Mouse (Mus musculus) spleen, postnatal 10 days (tissue): ENCODE measurements around the gene Slc25a4.
A peak's percentile ranks its signal among the peaks of the same experiment; 100 is the strongest.

Experiments
- DNase-seq, 2 experiments: peaks; one replicate each; pipeline ENCODE4 v3.0.0; 2021 to 2022; ENCODE audit warnings: low spot score in 2 of 2

Gene Slc25a4

DNA sequence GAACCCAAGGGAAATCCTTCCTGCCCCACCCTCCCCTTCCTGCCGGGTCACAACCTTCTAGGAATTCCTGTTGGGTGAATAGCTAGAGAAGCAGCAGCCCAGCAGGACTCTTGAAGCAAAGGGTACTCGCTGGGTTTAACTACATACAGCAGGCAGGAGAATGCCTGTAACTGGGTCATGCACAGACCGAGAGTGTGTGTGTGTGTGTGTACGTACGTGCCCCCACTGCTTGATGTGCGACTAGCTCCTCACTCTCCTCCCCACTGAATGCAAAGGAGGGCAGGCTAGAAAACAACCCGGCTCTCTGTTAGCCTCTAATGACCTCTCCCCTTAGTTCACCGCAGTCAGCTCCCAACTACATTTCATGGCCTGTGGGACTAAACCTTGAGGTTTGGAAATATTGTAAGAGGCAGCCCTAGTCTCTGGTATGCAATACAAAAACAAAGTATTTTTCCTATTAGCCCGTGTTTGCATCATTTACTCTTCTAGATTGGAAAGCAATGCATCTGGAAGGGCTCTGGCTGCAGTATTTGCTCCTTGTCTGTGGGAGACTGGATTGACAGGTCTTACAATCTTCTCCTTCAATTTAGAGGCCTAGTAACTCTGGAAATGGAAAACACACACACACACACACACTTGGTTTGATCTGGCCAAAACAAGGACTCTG is 6.0 kb downstream of the Slc25a4 start:
- DNase-seq, result no peak

DNA sequence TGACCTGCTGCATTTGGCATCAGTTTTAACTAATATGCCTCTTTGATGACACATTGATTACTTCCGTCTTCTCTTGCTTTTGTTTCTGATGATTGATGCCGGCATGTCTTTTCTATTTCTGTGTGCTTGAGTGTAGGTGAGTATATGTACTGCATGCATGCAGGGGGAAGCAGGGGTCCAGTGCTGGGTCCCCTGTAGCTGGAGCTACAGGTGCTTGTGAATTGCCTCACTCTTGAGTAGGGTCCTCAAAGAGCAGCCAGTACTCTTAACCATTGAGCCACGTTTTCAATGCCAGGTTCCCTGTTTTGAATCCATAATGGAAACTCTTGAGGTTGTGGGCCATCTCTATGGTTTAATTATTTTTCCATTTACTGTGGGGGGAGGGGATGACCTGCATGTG is 6.8 kb downstream of the Slc25a4 start:
- DNase-seq, result no peak

DNA sequence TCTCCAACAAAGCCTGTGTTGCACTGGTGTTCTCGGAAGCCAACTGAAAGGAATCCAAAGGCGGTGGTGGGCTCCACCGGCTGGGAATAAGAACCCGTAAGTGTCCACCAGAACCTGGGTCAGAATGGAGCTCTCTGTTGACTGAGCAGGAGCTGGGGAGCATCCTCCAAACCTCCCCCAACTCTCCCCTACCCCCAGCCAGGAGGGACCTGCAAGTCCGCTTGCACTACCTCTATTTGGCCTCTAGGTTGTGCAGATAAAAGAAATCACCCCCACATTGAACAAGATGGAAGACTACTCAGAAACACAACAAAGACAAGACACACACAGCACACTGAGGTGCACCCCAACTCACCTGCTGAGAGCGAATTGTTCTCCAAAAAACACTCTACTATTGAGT is 8.7 kb downstream of the Slc25a4 start:
- DNase-seq, result peak in 1 of 2 experiments; percentile 16

DNA sequence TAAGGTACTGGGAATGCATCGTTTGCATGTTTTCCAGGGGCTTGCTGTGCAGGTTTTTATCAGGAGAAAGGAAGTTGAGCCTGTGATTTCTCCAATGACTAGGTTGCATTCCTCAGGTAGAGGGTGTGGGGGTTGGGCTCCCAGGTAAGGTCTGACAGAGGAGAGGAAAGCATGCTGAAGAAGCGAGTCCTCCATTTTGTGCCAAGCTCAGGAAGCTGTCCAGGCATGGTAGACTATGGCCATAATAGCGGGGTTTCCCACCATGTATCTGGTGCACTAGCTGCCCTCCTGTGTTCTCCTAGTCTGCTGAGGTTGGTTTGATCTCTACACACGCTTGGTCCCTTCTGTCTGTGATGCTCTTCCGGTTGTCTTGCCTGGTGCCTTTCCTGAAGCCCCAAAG is 13.4 kb downstream of the Slc25a4 start:
- DNase-seq, result no peak

DNA sequence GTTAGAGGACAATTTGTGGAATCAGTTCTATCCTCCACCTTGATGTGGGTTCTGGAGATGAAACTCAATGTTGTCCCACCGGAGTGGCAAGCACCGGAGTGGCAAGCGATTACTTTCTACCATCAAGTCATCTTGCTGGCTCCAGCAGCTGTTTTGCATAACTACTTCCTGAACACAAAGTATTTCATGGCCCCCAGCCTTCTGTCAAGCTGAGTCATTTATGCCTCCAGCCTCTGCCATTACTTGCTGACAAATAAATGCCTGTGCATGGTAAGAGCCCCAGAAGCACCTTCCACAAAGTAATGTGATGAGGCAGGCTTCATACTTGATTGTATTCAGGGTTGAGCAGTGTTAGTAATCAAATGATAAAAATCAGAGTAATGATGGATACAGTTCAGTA is 14.2 kb downstream of the Slc25a4 start:
- no peak for DNase-seq

DNA sequence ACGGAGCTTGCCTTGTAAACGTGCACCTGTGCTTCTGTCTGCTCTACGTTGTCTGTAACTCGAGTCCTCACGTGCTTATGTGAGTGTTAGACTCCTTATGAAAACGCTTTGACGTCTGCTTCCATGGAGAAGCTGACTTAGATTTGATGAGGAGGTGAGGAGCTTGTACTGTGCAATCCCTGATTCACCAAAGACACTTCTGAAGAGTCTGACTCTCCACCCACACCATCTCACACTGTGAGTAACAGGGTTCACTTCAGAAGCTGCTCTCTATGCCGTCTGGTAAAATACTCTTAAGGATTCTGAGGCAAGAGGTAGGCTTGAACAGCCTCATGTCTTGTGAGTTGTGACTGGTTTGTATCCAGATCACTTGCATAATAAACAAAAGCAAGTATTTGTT is 18.0 kb downstream of the Slc25a4 start:
- DNase-seq, result no peak

DNA sequence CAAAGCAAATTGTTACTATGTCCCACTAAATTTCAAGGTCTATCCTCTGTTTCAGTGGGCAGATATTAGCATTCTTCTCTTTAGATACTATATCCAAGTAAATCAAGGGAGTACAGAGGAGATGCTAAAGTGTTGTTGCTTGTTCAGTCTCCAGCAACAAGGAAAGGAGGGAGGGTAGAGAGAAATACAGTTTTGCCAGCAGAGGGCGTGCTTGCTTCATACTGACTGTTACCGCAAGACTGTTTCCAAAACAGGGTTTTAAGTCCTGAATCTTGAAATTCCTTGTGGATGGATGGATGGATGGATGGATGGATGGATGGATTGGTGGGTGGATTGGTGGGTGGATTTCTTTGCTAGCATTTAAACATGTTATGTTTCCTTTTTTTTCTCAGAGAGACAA is 25.7 kb downstream of the Slc25a4 start:
- peak; percentile 28 to 72 for DNase-seq

DNA sequence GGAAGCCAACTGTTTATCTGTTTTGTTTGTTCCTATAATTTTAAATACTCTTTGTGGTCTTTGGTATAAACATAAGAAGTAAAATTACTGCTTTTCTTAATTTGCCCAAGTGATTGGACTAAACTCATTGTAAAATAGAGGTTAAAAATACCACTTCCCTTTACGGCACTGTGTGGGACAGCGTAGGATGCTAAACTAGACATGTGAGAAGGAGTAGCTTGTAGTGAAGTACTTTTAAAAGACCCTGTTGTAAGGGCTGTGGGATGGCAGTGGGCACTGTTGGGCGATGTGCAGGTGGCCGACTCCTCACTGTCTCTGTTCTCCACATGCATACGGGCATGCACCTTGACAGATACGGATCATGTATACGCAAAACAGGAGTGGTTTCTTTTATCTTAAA is 30.9 kb downstream of the Slc25a4 start:
- DNase-seq, result no peak

DNA sequence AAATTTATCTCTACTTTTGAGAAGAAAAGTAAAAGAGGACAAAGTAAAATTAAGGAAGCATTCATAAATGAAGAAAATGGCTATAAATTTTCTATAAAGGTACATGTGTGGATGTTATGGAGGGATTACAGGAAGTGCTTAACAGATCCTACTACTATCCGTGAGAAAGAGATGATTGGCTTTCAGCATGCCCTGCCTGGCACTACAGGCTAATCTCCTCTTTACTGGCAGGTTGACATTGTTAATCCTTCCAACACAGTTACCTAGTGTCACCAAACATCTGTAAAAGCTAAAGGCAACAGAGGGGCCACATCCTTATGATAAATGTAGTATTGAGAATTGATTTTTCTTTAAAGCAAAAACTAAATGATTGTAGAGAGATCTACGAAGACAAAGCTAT is 37.4 kb downstream of the Slc25a4 start:
- DNase-seq, result no peak

DNA sequence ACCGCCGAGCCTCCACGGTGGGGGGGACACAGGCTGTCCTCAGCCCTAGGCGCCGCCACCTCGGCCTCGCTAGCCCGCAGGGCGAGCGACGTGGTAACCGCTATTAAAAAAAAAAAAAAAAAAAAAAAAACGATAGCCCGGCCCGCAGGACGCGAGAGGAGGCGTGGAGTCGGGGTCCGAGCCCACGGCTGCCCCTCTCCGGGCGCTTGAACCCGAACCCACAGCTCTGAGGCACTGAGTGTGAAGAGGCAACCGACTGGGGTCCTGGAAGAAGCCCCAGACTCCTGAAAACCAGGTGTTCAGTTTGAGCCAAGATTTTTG is 47.3 kb downstream of the Slc25a4 start:
- no peak for DNase-seq

DNA sequence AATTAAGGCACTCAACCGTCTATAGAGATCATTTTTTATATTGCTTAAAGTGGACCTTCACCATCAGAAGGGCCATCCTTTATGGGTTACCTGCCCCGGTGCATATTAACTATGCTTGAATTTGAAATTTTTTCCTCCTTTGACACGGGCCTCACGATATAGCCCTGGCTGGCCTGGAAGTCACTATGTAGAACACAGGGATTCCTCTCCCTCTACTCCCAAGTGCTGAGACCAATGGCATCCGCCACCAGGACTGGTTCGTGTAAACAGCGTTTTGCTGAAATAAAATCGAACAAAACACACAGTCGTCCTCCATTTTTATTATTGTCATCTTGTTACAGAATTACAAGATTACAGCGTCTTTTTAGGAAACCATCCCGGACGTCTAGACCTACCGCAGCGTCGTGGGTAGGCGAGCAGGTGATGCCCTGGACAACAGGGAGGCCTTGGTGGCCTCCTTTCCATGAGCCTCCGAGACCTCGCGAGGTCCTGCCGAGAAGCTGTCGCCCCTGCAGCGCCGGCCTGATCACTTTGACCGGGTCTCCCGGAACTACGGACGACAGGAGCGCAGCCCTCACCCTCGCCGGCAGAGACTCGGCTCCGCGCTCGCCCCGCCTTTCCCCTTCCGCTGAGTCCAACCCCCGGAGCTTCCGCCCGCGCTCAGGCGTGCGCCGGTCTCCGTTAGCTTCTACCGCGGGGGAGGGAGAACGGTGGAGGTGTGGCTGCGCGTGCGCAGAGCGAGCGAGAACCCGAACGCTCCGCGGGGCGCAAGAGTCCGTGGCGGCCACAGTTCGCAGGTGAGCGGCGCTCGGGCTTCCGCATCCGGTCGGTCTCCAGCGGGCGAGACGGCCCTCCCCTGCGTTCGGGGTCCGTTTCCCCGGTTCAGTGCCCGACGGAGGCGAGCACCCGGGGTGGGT is 47.9 kb downstream of the Slc25a4 start:
- DNase-seq, result peak; percentile 94 to 97
